Mouse (Mus musculus): ENCODE results near the gene Sipa1l2.

Sipa1l2 gene

GRCm38 (mm10) chr8:125595571-125596508 lies 26.2 kb upstream of the Sipa1l2 start:
- POLR2A ChIA-PET, result interaction anchor here in 1 of 4 experiments (0.6 kb wide), 1 partner anchor 14 kb away, joined by 6 read pairs; no protein-coding TSS in a partner anchor
- CTCF ChIA-PET, result no interaction called here

- POLR2A ChIA-PET, result interaction anchor here in 2 of 4 experiments (0.7 to 1.0 kb wide), 2 partner anchors 14 to 16 kb away, joined by 3 to 4 read pairs; no protein-coding TSS in a partner anchor
- CTCF ChIA-PET, result interaction anchor here in 1 of 4 experiments (1.7 kb wide), 1 partner anchor 16 kb away, joined by 5 read pairs; no protein-coding TSS in a partner anchor
These were observed 20.8 kb upstream of the Sipa1l2 start for GRCm38 (mm10) chr8:125590363-125590762.

- ChIA-PET POLR2A (no interaction called here), CTCF (no interaction called here)
These were observed 17.0 kb upstream of the Sipa1l2 start for GRCm38 (mm10) chr8:125586587-125586986.

- ChIA-PET POLR2A (interaction anchor here in 1 of 4 experiments (0.7 kb wide), 1 partner anchor 136 kb away, joined by 5 read pairs; no protein-coding TSS in a partner anchor), CTCF (interaction anchor here in 1 of 4 experiments (1.1 kb wide), 1 partner anchor 10 kb away, joined by 3 read pairs; no protein-coding TSS in a partner anchor)
These were observed 14.7 kb upstream of the Sipa1l2 start for GRCm38 (mm10) chr8:125584276-125584675.

- CTCF ChIA-PET, result no interaction called here
These were observed 10.8 kb upstream of the Sipa1l2 start for GRCm38 (mm10) chr8:125580426-125580825.

GRCm38 (mm10) chr8:125576127-125576526 lies 6.5 kb upstream of the Sipa1l2 start:
- POLR2A ChIA-PET, result interaction anchor here in 1 of 4 experiments (0.6 kb wide), 1 partner anchor 721 kb away, joined by 3 read pairs; no protein-coding TSS in a partner anchor
- CTCF ChIA-PET, result interaction anchor here in 1 of 4 experiments (0.6 to 2.9 kb wide), 3 partner anchors 144 to 265 kb away, joined by 3 to 23 read pairs (median 3); no protein-coding TSS in a partner anchor

More at GRCm38 (mm10) chr8:125580426-125580825, 10.8 kb upstream of the Sipa1l2 start:
- POLR2A ChIA-PET, result interaction anchor here in 1 of 4 experiments (0.6 kb wide), 1 partner anchor 513 kb away, joined by 3 read pairs; no protein-coding TSS in a partner anchor

DNA sequence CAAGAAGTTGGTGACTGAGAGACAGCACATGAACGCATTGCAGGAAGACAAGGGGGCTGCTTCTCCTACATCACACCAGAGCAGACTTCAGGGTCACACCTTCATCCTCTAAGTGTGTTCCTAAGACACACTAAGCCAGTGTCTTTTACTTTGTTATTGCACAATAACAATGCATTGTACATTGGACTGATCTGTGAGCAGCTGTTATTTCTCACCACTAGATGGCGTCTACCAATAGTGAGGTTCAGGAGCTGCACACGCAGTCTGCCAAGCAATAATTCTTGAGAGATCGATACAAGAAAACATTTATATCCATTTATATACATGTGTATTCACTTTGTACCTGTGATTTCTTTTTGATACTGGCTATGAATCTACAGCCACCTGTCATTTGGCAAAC lies 4.7 kb upstream of the Sipa1l2 start:
- ChIA-PET CTCF (interaction anchor here (0.5 to 3.8 kb wide), 61 partner anchors 9 to 421 kb away, joined by 3 to 25 read pairs (median 3); partner anchors contain the start of genes Kcnk1 (in 1 of the 4) and Pcnx2 (in 1 of the 4)), POLR2A (interaction anchor here in 2 of 4 experiments (0.8 to 1.3 kb wide), 4 partner anchors 16 to 283 kb away, joined by 3 to 6 read pairs (median 3); no protein-coding TSS in a partner anchor)

DNA sequence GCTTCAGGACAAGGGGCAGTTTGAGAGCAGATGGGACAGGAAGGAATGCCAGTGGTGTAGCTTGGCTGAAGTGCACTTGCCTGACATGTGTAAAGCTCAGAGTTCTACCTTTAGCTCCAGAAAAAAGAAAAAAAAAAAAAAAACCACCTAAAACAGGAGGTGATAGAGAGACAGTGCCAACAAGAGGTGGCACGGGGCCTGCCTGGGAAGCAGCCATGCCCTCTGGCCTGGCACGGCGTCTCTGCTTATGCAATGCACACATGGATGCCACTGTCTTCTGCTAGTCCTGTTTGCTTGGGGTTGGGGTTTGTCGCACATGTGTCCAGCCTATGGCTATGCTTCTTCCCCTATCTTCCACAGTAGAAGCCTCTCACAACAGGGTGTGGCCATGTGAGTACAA lies 2.6 kb upstream of the Sipa1l2 start:
- ChIA-PET CTCF (interaction anchor here in 3 of 4 experiments (0.6 to 3.8 kb wide), 10 partner anchors 14 to 455 kb away, joined by 3 to 25 read pairs (median 6); no protein-coding TSS in a partner anchor), POLR2A (interaction anchor here in 2 of 4 experiments (0.6 to 0.7 kb wide), 2 partner anchors 143 to 234 kb away, joined by 3 read pairs; no protein-coding TSS in a partner anchor)

DNA sequence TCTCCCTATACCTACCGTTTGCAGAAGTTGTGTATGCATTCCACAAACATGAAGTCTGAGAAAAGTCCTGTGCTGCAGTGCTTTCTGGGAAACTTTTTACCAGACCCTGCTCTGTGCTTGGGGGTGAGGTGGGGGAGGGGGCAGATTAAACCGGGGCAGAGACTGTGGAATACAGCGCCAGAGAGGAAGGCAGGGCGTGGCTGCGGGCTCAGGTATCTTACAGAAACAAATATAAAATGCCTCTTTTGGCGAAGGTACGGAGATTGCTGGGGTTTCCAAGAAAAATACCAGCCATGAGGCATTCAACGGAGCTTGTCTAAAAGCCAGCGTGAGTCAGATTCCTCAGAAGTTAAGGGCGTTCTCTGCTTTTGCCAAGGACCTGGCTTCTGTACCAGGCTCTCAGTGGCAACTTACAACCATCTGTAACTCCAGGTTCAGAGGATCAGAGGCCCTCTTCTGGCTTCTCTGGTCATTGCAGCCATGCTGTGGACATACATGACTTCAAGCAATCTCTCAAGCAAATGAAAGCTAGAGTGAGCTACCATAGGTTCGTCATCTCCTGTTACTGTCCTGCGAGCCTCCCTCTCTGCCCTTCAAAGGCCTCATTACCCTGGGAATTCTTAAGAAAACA lies 1.3 kb upstream of the Sipa1l2 start:
- ChIA-PET POLR2A (interaction anchor here in 3 of 4 experiments (0.6 to 4.6 kb wide), 21 partner anchors 11 to 277 kb away, joined by 3 to 32 read pairs (median 3); partner anchors contain the start of gene Map10 (in 2 of the 3)), CTCF (interaction anchor here (0.5 to 2.4 kb wide), 21 partner anchors 12 to 502 kb away, joined by 3 to 30 read pairs (median 4); no protein-coding TSS in a partner anchor)

GRCm38 (mm10) chr8:125570389-125570788 lies 781 bp upstream of the Sipa1l2 start:
- ChIA-PET POLR2A (interaction anchor here in 3 of 4 experiments (0.6 to 4.6 kb wide), 53 partner anchors 9 to 708 kb away, joined by 3 to 32 read pairs (median 3); partner anchors contain the start of genes Map10 (in 2 of the 3), 2810004N23Rik (in 1 of the 3), Gnpat (in 1 of the 3) and Pcnx2 (in 1 of the 3)), CTCF (interaction anchor here (0.6 to 2.4 kb wide), 17 partner anchors 12 to 454 kb away, joined by 3 to 30 read pairs (median 4); no protein-coding TSS in a partner anchor)

DNA sequence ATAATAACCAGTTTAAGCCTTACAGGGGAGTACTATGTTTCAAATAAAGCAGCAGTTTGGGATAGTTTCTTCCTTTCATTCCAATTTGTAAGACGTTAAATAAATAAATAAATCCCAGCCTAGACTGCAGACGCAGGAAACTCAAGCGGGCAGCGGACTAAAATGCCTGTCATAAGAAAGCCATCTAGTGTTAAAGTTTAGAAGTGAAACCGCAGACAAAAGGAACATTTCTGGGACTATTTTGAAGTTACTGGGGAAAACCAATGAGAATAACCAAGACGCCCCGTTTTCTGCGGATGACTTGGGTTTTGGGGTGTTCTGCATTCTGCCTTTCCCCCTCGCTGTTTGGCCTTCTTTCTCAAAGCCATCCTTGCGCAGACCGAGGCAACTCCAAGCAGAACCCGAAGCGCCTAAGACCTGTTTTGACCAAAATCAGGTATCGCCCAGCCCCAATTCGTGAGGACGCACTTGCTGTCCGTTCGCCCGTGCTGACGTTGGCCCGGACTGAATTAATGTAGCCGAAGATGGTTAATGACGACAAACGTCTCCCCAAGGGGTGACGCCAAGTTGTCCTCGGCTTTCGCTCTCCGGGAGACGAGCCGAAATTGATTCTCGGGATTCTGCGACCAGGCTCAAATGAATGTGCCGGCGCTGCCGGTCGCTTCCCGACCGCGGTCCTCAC lies 616 bp downstream of the Sipa1l2 start:
- ChIA-PET POLR2A (interaction anchor here in 3 of 4 experiments (0.6 to 4.6 kb wide), 47 partner anchors 8 to 369 kb away, joined by 3 to 32 read pairs (median 4); partner anchors contain the start of genes Map10 (in 1 of the 3) and Pcnx2 (in 1 of the 3)), CTCF (interaction anchor here in 3 of 4 experiments (0.5 to 2.4 kb wide), 17 partner anchors 10 to 386 kb away, joined by 3 to 30 read pairs (median 4); no protein-coding TSS in a partner anchor)

DNA sequence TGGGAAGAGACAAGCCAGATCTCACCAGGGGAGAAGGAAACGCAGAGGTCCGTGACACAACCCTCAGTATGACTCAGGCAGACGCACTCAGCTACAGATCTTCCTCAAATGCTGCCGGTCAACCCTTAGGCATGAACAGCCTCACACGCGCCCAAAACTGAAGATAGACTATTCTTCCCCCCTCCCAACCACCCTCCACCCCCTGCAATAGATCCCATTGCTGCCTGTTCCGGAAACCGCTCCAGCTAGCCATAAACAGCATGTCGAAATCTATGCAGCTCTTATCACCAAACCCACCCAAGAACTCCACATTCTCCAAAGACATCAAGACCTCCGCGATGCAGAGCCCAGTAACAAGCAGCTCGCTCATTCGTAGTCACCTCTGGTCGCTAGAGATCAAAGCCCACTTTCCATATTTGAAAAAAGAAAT lies 1.2 kb downstream of the Sipa1l2 start:
- POLR2A ChIA-PET, result interaction anchor here in 2 of 4 experiments (0.6 to 4.6 kb wide), 18 partner anchors 8 to 317 kb away, joined by 3 to 32 read pairs (median 4); no protein-coding TSS in a partner anchor
- CTCF ChIA-PET, result interaction anchor here in 3 of 4 experiments (0.5 to 2.3 kb wide), 8 partner anchors 14 to 386 kb away, joined by 3 to 7 read pairs (median 3); no protein-coding TSS in a partner anchor

DNA sequence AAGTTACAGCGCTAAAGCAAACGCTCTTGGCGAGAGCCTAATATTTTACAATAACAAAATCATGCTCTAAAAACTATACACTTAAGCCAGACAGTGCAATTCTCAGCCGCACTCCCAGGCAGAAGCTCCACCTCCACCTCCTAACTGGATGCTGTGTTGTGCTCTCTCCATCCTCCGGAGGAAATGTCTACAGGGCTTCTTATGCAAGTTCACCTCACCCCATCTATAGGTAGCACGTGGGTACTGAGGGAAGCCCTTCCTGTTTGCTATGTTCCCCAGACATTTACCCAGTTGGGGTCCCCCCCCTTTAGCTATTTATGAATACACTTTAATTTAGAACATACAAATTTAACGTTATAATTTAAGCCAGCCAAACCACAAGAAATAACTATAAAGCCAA lies 2.0 kb downstream of the Sipa1l2 start:
- CTCF ChIA-PET, result interaction anchor here in 3 of 4 experiments (1.0 to 2.3 kb wide), 8 partner anchors 13 to 385 kb away, joined by 3 to 7 read pairs (median 4); no protein-coding TSS in a partner anchor
- POLR2A ChIA-PET, result interaction anchor here (0.8 to 4.6 kb wide), 22 partner anchors 7 to 266 kb away, joined by 3 to 32 read pairs (median 4); no protein-coding TSS in a partner anchor

DNA sequence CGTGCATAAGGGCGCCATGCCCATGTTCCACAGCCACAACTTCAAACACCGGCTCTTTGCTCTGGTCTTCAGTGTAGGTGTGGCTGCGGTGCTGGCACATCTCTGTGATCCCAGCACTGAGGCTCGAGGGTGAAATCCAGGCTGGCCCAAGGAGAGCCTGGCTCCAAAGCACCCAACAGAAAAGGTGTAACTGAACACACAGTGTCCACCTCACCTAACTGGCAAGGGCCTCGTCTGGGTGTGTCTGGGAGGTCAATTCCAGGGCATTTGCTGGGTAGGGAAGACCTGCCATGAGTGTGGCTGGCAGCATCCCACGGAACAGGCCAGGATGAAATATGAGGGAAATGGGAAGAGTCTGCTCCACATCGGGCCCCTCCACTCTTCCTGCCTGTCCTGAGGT lies 6.7 kb downstream of the Sipa1l2 start:
- ChIA-PET POLR2A (interaction anchor here in 3 of 4 experiments (0.6 to 1.3 kb wide), 6 partner anchors 23 to 386 kb away, joined by 3 to 5 read pairs (median 4); no protein-coding TSS in a partner anchor), CTCF (interaction anchor here in 1 of 4 experiments (1.1 kb wide), 1 partner anchor 380 kb away, joined by 3 read pairs; no protein-coding TSS in a partner anchor)

- CTCF ChIA-PET, result interaction anchor here in 3 of 4 experiments (0.6 to 1.0 kb wide), 4 partner anchors 14 to 395 kb away, joined by 3 to 5 read pairs (median 4); no protein-coding TSS in a partner anchor
- POLR2A ChIA-PET, result interaction anchor here in 3 of 4 experiments (0.6 to 4.3 kb wide), 6 partner anchors 8 to 1713 kb away, joined by 3 to 32 read pairs (median 6); partner anchors contain the start of gene Sipa1l2 (in 2 of the 3)
These were observed 8.7 kb downstream of the Sipa1l2 start for GRCm38 (mm10) chr8:125560825-125561490.

- ChIA-PET POLR2A (interaction anchor here in 2 of 4 experiments (0.6 to 4.3 kb wide), 19 partner anchors 9 to 232 kb away, joined by 3 to 32 read pairs (median 5); partner anchors contain the start of gene Sipa1l2 (in 2 of the 2)), CTCF (interaction anchor here (0.5 to 1.4 kb wide), 7 partner anchors 11 to 376 kb away, joined by 3 to 6 read pairs (median 4); partner anchors contain the start of gene Sipa1l2 (in 1 of the 4))
These were observed 10.4 kb downstream of the Sipa1l2 start for GRCm38 (mm10) chr8:125559066-125559653.

All from embryonic stem cell, embryonic (primary cell).